Mouse (Mus musculus) hindbrain, postnatal 0 days (tissue): ENCODE data around the gene Nek8. TPM values are rescaled to one million over a fixed set of nuclear protein-coding genes. Genes with fewer than 3 reads are reported as not detected.

ENCODE experiments used
- ATAC-seq: fragments of 200-750 bp; cut with Nextera tagmentation; 2 replicates; pipeline ENCODE4 v1.8.0; 2017; ENCODE audit warnings: mild to moderate bottlenecking, moderate TSS enrichment, moderate library complexity
- DNase-seq: peaks from one replicate; pipeline ENCODE4 v3.0.0-alpha.2; 2015; ENCODE audit warnings: low spot score
- H3K27ac ChIP-seq: fragments of 300-500 bp; sonication (generic); 2 replicates; pipeline ENCODE4 v1.5.1; 2014; ENCODE audit warnings: mild to moderate bottlenecking
- H3K27me3 ChIP-seq: fragments of 300-500 bp; sonication (generic); 2 replicates; pipeline ENCODE4 v1.6.1; 2014; ENCODE audit warnings: low read length, mixed read lengths; ENCODE audit not compliant: insufficient read depth
- H3K36me3 ChIP-seq: fragments of 300-500 bp; sonication (generic); 2 replicates; pipeline ENCODE4 v1.6.1; 2014; ENCODE audit warnings: low read length, mixed read lengths; ENCODE audit not compliant: insufficient read depth
- H3K4me1 ChIP-seq: fragments of 300-500 bp; sonication (generic); 2 replicates; pipeline ENCODE4 v1.6.1; 2014; ENCODE audit warnings: antibody characterized with exemption, low read length, mixed read lengths; ENCODE audit not compliant: insufficient read depth
- H3K4me2 ChIP-seq: fragments of 300-500 bp; sonication (generic); 2 replicates; pipeline ENCODE4 v1.6.1; 2014; ENCODE audit warnings: low read depth, mild to moderate bottlenecking, low read length, moderate library complexity, mixed read lengths
- H3K4me3 ChIP-seq: fragments of 300-500 bp; sonication (generic); 2 replicates; pipeline ENCODE4 v1.5.1; 2014; ENCODE audit warnings: low read length
- H3K9ac ChIP-seq: fragments of 300-500 bp; sonication (generic); replicated peaks from 2 replicates; pipeline ENCODE4 v1.6.1; 2014; ENCODE audit warnings: mild to moderate bottlenecking, low read length, moderate library complexity, mixed read lengths
- H3K9me3 ChIP-seq: fragments of 300-500 bp; sonication (generic); 2 replicates; pipeline ENCODE4 v1.6.1; 2016; ENCODE audit warnings: low read length, mixed read lengths
- CTCF ChIP-seq: IDR thresholded peaks from 2 replicates; pipeline ENCODE4 v1.5.1; 2016; ENCODE audit warnings: antibody characterized with exemption, control low read depth, low read depth
- WGBS: fragments of 180-500 bp; shearing (Covaris S2); extraction: QIAGEN DNeasy Blood & Tissue Kit; methylation state at CpG from one replicate; pipeline ENCODE4 v1.1.7; 2014; 5-methylcytosine and 5-hydroxymethylcytosine counted together
- polyA plus RNA-seq: library from polyadenylated mRNA; unstranded; fragments of >200 nt; fragmentation: Nextera tagmentation; extraction: Ambion mirVana; gene quantifications from 2 replicates; pipeline ENCODE4 v1.2.1, GENCODE M21; 2015
- total RNA-seq: library from RNA; depleted of rRNA; stranded (reverse); fragments of >200 nt; gene quantifications from 2 replicates; pipeline ENCODE4 v1.2.3, GENCODE M21; 2014

Nek8 gene
- total and polyA plus RNA-seq, 2 experiments from 2014 or later: 7.3 to 11.8 TPM

DNA sequence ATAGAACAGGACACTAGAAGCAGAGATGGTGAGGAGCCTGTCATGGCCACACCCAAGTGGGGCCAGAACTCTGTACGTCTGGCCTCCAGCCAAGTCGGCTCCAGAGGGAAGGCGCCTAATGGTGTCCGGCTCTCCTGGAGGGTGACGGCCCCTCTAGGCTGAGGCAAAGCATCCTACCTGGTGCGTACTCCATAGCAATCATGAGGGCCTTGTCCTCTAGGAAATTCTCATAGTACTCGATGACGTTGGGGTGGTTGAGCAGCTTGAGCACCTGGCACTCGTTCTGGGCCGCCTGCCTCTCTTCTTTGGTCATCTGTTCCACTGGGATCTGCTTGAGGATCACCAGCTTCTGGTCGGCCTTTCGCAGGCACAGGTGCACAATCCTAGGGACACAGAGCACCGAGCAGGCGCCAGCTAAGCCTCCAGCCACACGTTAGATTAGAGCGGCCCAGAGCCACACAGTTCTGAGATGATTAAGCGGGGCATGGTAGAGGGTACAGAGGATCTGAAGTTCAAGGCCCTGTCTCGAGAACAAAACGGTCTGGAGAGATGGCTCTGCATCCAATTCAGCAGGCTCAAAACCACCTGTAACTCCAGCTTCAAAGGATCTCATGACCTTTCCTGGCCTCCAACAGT, 3.6 kb downstream of the Nek8 start:
- no peak overlapping the region for H3K4me3 ChIP-seq
- no peak overlapping the region for H3K4me2 ChIP-seq
- TF ChIP-seq CTCF: no peak
- H3K9ac ChIP-seq: no peak overlapping the region
- ATAC-seq (no peak), DNase-seq (no peak)
- no peaks in the 10 kb centered on the region for H3K4me1 ChIP-seq
- no peak overlapping the region for H3K27ac ChIP-seq
- 85% methylated on average over 19 of the region's 19 CpGs for WGBS
- H3K27me3 ChIP-seq: no peaks in the 10 kb centered on the region
- H3K36me3 ChIP-seq: no peaks in the 10 kb centered on the region
- H3K9me3 ChIP-seq: no peaks in the 10 kb centered on the region

DNA sequence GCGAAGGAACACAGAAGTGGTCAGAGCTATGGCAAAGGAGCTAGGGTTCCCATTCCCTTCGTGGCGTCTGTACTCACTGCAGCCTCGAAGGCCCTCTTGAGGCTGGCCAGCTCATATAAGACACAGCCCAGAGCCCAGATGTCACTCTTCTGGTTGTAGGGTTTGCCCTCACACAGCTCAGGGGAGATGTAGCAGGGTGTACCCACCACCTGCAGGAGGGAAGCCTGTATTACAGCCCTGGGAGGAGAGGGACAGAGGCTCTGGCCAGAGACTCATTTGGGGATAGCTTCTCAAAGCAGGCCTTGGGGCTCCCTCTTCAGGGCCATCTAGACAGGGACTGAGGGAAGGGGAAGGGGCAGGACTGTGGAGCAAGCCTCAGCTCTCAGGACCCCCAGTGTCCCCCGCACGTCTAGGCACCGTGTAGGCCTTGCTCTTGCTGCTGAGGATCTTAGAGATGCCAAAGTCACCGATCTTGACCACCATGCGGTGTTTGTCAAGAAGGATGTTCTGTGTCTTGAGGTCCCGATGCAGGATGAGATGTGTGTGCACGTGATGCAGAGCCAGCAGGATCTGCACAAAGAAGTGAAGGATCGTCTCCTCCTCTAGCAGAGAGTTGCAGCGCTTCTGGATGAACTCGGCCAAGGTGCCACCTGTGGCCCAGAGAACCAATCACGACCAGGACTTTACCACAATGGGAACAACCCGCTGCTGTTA, 4.3 kb downstream of the Nek8 start:
- Histone ChIP-seq H3K9me3 (no peaks in the 10 kb centered on the region), H3K27ac (no peak overlapping the region), H3K4me2 (no peak overlapping the region), H3K36me3 (no peaks in the 10 kb centered on the region), H3K4me1 (no peaks in the 10 kb centered on the region), H3K27me3 (no peaks in the 10 kb centered on the region), H3K4me3 (no peak overlapping the region), H3K9ac (no peak overlapping the region)
- peak; percentile 53 for ATAC-seq
- TF ChIP-seq CTCF: peak; percentile 62
- 81% methylated on average over 16 of the region's 16 CpGs for WGBS
- DNase-seq: no peak

DNA sequence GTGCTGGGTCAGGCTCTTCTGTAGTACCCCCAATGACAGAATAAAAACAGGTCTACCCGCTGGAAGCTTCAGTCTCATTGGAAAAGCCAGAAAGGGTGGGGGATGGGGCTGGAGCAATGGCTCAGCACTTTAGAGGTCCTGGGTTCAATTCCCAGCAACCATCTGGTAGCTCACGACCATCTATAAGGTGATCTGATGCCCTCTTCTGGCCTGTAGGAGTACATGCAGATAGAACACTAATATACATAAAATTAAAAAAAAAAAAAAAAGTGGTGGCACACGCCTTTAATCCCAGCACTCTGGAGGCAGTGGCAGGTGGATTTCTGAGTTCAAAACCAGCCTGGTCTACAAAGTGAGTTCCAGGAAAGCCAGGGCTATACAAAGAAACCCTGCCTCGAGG, 5.1 kb downstream of the Nek8 start:
- no peaks in the 10 kb centered on the region for H3K4me1 ChIP-seq
- H3K27ac ChIP-seq: no peak overlapping the region
- DNase-seq: no peak
- no peak overlapping the region for H3K4me3 ChIP-seq
- no peak overlapping the region for H3K4me2 ChIP-seq
- peak; percentile 32 for TF ChIP-seq CTCF
- H3K27me3 ChIP-seq: no peaks in the 10 kb centered on the region
- no peaks in the 10 kb centered on the region for H3K36me3 ChIP-seq
- no peak overlapping the region for H3K9ac ChIP-seq
- ATAC-seq: no peak
- WGBS: 70% methylated on average over 4 of the region's 4 CpGs
- H3K9me3 ChIP-seq: no peaks in the 10 kb centered on the region

DNA sequence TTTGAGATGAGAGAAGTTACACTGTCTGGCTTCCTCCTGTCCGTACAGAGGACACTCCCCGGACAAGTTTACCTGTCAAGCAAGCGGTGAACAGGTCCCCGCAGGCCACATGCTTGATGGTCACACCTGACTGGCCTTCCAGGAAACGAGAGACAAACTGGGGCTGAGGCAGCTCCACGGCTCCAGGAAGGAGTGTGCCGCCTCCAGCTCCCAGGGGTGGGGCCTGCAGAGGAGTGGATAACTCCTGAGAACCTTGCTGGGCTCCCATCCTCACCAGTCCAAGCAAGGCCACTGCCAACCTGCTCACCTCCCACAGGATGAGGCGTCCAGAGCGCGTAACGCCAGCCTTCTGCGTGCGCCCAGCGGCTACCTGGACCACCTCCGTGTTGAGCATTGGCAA, 6.2 kb downstream of the Nek8 start:
- TF ChIP-seq CTCF: no peak
- Histone ChIP-seq H3K9me3 (no peaks in the 10 kb centered on the region), H3K4me1 (0 out of 2 replicates have a peak, but pooled peaks cover 6% of the 10 kb centered on the region), H3K4me2 (no peak overlapping the region), H3K9ac (no peak overlapping the region), H3K27ac (no peak overlapping the region), H3K4me3 (no peak overlapping the region), H3K27me3 (no peaks in the 10 kb centered on the region), H3K36me3 (no peaks in the 10 kb centered on the region)
- DNase-seq: no peak
- 95% methylated on average over 15 of the region's 15 CpGs for WGBS
- no peak for ATAC-seq

DNA sequence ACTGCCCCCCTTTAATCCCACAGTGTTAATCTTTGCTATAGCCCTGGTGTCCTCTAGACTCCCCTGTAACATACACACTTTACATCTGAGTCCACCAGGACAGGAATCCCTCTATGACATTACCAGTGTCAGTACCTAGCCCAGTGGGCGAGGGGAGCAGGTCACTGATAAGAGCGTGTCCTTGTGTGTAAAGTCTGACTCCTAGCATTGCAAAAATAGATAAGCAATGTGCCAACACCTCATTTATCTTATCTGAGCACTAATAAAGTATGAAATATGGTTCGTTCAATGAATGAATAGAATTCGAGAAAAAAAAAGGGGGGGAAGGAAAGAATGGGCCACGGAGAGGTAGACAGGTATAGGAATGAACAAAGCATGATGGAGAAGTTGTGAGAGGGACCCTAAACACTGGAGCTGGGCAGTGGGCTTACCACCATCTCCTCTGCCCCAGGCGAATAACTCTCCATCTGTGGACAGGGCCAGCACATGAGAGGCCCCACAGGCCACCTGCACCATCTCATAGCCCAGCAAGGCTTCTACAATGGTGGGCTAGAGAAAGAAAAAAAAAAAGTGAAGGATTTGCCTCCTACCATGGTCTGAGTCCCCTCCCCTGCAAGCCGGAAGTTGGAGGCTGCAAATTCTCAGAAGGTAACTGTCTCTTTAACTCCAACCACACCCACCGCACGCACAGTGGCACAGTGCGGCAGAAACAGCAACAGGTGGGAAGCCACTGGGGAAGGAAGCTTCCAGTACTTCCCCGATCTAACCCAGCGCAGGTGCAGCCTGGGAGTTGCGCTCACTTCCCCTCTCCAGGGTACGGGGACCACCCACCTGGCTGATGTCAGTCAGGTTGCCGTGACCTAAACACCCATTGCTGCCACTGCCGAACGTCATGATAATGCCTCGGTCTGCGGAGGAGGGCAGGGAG, 7.7 kb downstream of the Nek8 start:
- Histone ChIP-seq H3K36me3 (no peaks in the 10 kb centered on the region), H3K4me2 (no peak overlapping the region), H3K4me1 (0 out of 2 replicates have a peak, but pooled peaks cover 6% of the 10 kb centered on the region), H3K9ac (no peak overlapping the region), H3K27me3 (no peaks in the 10 kb centered on the region), H3K9me3 (no peaks in the 10 kb centered on the region), H3K4me3 (no peak overlapping the region), H3K27ac (no peak overlapping the region)
- ATAC-seq (no peak), DNase-seq (no peak)
- WGBS: 58% methylated on average over 19 of the region's 19 CpGs
- TF ChIP-seq CTCF: no peak

DNA sequence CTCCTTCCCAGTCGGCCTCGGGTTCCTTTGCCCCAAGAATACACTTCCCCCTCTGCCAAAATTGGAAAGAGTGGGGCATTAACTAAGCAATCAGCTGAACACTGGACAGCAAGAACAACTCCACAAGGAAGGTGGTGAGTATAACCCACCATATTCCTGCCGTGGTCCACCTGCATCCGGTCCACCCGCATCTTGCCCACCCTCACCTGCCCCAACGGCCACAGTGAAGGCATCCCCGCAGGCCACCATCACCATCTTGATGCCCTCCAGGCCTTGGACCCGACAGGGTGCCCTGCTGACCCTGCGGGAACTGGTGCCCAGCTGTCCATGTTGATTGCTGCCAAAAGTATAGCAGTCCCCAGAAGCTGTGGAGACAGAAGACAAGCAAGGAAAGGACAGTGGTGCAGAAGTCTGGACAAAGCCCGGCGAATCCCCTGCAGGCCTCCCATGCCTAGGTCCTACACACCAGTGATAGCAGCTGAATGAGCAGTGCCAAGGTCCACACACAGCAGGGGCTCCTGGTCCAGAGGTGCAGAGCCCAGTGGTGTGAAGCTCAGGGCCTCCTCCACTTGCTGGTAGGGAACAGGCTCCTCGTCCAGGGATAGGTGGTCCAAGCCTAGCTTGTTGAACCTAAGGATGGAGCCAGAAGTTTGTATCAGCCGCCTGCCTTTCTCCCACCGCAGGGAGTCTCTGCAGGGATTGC, 9.1 kb downstream of the Nek8 start:
- no peak overlapping the region for H3K27ac ChIP-seq
- H3K4me2 ChIP-seq: no peak overlapping the region
- DNase-seq: no peak
- no peaks in the 10 kb centered on the region for H3K27me3 ChIP-seq
- H3K9ac ChIP-seq: no peak overlapping the region
- H3K36me3 ChIP-seq: no peaks in the 10 kb centered on the region
- no peak for TF ChIP-seq CTCF
- WGBS: 85% methylated on average over 14 of the region's 14 CpGs
- ATAC-seq: no peak
- H3K9me3 ChIP-seq: no peaks in the 10 kb centered on the region
- H3K4me3 ChIP-seq: no peak overlapping the region
- H3K4me1 ChIP-seq: peaks cover 19% of the 10 kb centered on the region
